Mouse (Mus musculus) hindbrain, embryonic 13.5 days (tissue): Measurements from ENCODE around the gene Agpat3. TPM values are rescaled to one million over a fixed set of nuclear protein-coding genes. Genes with fewer than 3 reads are reported as not detected.
A peak's percentile ranks its signal among the peaks of the same experiment; 100 is the strongest.

Experiments used
- ATAC-seq: fragments of 200-750 bp; cut with Nextera tagmentation; 2 replicates; pipeline ENCODE4 v1.8.0; 2017; ENCODE audit warnings: moderate TSS enrichment; ENCODE audit not compliant: low FRiP score
- H3K27ac ChIP-seq: fragments of 300-500 bp; sonication (generic); 2 replicates; pipeline ENCODE4 v1.5.1; 2015; ENCODE audit warnings: inconsistent platforms, mild to moderate bottlenecking, moderate library complexity
- H3K27me3 ChIP-seq: fragments of 300-500 bp; sonication (generic); 2 replicates; pipeline ENCODE4 v1.6.1; 2015; ENCODE audit warnings: mild to moderate bottlenecking, inconsistent platforms
- H3K36me3 ChIP-seq: fragments of 300-500 bp; sonication (generic); 2 replicates; pipeline ENCODE4 v1.6.1; 2015; ENCODE audit warnings: mild to moderate bottlenecking, inconsistent platforms
- H3K4me1 ChIP-seq: fragments of 300-500 bp; sonication (generic); replicated peaks from 2 replicates; pipeline ENCODE4 v1.6.1; 2015; ENCODE audit warnings: inconsistent platforms
- H3K4me2 ChIP-seq: fragments of 300-500 bp; sonication (generic); 2 replicates; pipeline ENCODE4 v1.6.1; 2015; ENCODE audit warnings: inconsistent platforms, mild to moderate bottlenecking, moderate library complexity
- H3K4me3 ChIP-seq: fragments of 300-500 bp; sonication (generic); 2 replicates; pipeline ENCODE4 v1.5.1; 2015; ENCODE audit warnings: mild to moderate bottlenecking, inconsistent platforms
- H3K9ac ChIP-seq: fragments of 300-500 bp; sonication (generic); 2 replicates; pipeline ENCODE4 v1.6.1; 2015; ENCODE audit warnings: mild to moderate bottlenecking, inconsistent platforms
- H3K9me3 ChIP-seq: fragments of 300-500 bp; sonication (generic); 2 replicates; pipeline ENCODE4 v1.6.1; 2016; ENCODE audit warnings: inconsistent platforms
- WGBS: fragments of 180-500 bp; shearing (Covaris S2); methylation state at CpG from one replicate; pipeline ENCODE4 v1.1.7; 2015; 5-methylcytosine and 5-hydroxymethylcytosine counted together
- polyA plus RNA-seq: library from polyadenylated mRNA; unstranded; fragments of >200 nt; fragmentation: Nextera tagmentation; extraction: Ambion mirVana; gene quantifications from 2 replicates; pipeline ENCODE4 v1.2.1, GENCODE M21; 2015

Agpat3 gene
- polyA plus RNA-seq, 1 experiment from 2014 or later: 51.2 TPM

DNA sequence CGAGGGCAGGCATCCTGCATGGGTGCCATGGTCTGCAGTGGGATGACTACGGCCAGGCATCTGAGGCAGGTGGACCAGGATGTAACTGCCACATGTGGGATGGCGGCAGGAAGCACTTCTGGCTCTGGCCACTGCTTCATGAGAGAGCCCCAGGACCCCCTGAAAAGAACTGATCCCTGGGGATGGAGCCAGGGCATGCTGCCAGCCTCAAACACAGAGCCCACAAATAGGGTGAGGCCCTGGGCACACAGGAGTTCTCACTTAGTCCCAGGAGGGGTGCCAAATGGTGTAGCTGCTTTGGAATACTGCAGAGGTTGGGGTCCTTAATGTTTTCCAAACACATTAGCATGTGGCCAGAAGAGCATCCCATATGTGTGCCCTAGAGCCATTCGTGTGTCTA lies 66.3 kb downstream of the Agpat3 start:
- H3K36me3 ChIP-seq: peaks cover 71% of the 10 kb centered on the region
- H3K4me2 ChIP-seq: no peak overlapping the region
- no peak overlapping the region for H3K27ac ChIP-seq
- no peak for ATAC-seq
- no peak overlapping the region for H3K4me3 ChIP-seq
- no peaks in the 10 kb centered on the region for H3K27me3 ChIP-seq
- no peaks in the 10 kb centered on the region for H3K9me3 ChIP-seq
- H3K4me1 ChIP-seq: no peaks in the 10 kb centered on the region
- H3K9ac ChIP-seq: no peak overlapping the region; the same call in 1 of the 2 replicates
- WGBS: 90% methylated on average over 4 of the region's 4 CpGs

DNA sequence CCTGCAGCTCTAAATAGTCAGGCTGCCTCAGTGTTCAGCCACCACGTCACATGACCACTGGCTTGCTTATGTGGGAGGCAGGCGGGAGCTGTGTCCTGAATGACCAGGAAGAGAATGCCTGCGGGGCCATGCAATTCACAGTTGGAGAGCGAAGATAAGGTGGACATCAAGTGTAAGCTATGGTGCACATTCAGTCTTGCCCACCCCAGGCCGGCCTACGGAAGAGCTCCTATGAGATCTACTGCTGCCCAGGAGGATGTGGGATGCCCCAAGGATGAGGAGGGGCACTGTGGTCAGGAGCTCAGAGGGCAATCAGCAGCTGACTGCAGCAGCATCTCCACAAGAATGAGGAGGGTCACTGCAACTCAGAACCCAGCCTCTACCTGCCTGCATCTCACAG lies 66.9 kb downstream of the Agpat3 start:
- no peaks in the 10 kb centered on the region for H3K9me3 ChIP-seq
- H3K36me3 ChIP-seq: peaks cover 76% of the 10 kb centered on the region
- no peaks in the 10 kb centered on the region for H3K27me3 ChIP-seq
- H3K4me2 ChIP-seq: no peak overlapping the region
- no peak overlapping the region for H3K27ac ChIP-seq
- H3K9ac ChIP-seq: no peak overlapping the region
- no peaks in the 10 kb centered on the region for H3K4me1 ChIP-seq
- 86% methylated on average over 6 of the region's 6 CpGs for WGBS
- no peak for ATAC-seq
- H3K4me3 ChIP-seq: no peak overlapping the region

DNA sequence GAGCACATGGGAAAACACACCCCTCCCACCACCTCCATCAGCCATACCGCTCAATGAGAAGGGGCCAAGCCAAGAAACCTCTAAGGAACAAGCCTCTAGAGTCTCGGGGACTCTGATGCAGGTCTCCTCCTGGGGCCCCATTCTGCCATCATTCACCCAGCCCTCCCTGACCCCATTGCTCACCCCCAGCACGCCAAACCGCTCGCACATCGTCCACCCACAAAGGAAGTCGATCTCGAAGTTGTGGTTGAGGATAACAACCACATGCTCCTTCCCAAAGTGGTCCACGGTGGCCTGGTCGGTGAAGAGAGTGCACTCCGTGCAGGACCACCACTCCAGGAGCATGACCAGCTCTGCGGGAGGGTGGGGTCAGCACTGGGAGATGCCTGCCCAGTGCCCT lies 67.5 kb downstream of the Agpat3 start:
- Histone ChIP-seq H3K9me3 (no peaks in the 10 kb centered on the region), H3K9ac (no peak overlapping the region), H3K27me3 (no peaks in the 10 kb centered on the region), H3K4me2 (no peak overlapping the region), H3K27ac (no peak overlapping the region), H3K4me3 (no peak overlapping the region), H3K4me1 (no peaks in the 10 kb centered on the region), H3K36me3 (peaks cover 82% of the 10 kb centered on the region)
- 92% methylated on average over 12 of the region's 12 CpGs for WGBS
- ATAC-seq: no peak

DNA sequence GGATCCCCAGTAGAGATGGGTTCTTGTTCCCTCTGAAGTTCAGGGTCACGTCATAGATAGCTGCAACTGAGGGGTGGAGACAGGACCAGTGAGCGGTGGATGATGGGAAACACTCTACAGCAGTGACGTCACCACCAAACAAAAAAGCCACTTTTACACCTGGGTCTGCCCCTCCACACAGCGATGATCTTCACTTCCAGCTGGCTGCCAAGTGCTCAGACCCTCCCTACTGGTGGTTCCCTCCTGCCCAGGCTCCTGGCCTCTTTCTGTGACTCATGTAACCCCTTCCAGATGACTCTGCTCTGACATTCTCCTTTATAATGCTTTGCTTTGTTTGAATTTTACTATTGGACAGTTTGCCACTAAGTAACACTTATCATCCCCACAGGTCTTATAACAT lies 69.9 kb downstream of the Agpat3 start:
- H3K36me3 ChIP-seq: peaks cover 94% of the 10 kb centered on the region
- ATAC-seq: no peak
- WGBS: 89% methylated on average over 4 of the region's 4 CpGs

DNA sequence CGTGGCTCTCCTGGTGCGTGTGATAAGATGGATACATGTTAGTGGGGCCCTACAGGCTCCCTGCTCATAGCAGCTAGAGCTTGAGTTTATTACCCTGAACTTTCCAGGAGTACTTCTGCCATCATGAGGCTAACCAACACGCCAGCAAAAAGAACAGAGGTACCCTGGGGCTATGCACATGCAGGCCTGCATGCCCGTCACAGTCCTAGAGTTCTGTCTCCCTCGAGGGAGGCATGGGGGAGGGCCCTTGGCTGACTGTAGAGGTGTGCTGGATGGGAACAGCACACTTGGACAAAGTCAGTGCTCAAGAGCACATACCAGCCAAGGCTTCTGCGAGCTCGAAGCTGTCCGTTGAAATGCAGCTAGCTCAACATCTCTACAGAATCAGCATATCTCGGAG lies 71.8 kb downstream of the Agpat3 start:
- H3K4me3 ChIP-seq: no peak overlapping the region
- H3K27me3 ChIP-seq: no peaks in the 10 kb centered on the region
- H3K27ac ChIP-seq: no peak overlapping the region
- H3K36me3 ChIP-seq: peaks cover 87% of the 10 kb centered on the region
- no peak for ATAC-seq
- 92% methylated on average over 9 of the region's 9 CpGs for WGBS
- no peaks in the 10 kb centered on the region for H3K9me3 ChIP-seq
- H3K4me1 ChIP-seq: no peaks in the 10 kb centered on the region
- H3K9ac ChIP-seq: no peak overlapping the region
- no peak overlapping the region for H3K4me2 ChIP-seq

More for the DNA sequence above, 69.9 kb downstream of the Agpat3 start:
- Histone ChIP-seq H3K4me3 (no peak overlapping the region), H3K27ac (no peak overlapping the region), H3K4me2 (no peak overlapping the region), H3K4me1 (no peaks in the 10 kb centered on the region), H3K9me3 (no peaks in the 10 kb centered on the region), H3K9ac (no peak overlapping the region), H3K27me3 (no peaks in the 10 kb centered on the region)

DNA sequence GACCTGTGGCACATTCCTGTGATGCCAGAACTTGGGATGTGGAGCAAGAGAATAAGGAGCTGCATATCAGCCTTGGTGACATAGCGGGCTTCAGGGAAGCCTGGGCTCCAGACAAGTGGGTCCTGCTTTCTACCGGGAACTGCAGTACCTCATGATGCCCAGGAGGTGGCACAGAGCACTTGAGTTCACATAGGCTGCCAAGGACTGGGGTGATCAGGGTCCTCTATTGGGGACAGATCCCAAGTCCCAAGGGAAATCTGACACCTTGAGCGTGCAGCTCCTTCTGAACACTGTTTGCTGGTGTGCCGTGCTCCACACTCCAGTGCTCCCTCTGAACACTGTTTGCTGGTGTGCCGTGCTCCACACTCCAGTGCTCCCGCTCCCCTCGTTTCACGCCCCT lies 73.1 kb downstream of the Agpat3 start:
- Histone ChIP-seq H3K9ac (no peak overlapping the region), H3K4me1 (no peaks in the 10 kb centered on the region), H3K4me2 (no peak overlapping the region), H3K36me3 (peaks cover 84% of the 10 kb centered on the region), H3K27ac (no peak overlapping the region), H3K27me3 (no peaks in the 10 kb centered on the region), H3K4me3 (no peak overlapping the region), H3K9me3 (no peaks in the 10 kb centered on the region)
- ATAC-seq: peak; percentile 72
- 51% methylated on average over 8 of the region's 8 CpGs for WGBS

DNA sequence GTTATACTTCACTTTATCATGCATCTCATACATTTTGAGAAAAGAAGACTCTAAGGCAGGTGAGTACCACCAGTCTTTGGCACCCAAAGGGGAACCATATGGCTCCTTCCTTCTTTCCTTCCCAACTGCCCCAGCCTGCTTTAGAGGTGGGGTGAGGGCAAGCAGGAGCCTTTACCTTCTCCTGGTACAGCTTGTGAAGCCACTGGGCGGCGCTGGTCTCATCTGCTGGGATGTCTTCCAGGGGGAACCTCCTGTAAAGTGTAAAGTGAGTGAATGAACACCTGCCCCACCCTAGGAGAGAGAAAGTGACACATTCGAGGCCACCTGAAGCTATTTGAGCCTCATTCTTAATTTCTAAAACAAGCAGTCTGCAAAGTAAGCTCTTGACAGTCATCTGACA lies 74.5 kb downstream of the Agpat3 start:
- no peak overlapping the region for H3K27ac ChIP-seq
- ATAC-seq: no peak
- H3K27me3 ChIP-seq: no peaks in the 10 kb centered on the region
- peaks cover 84% of the 10 kb centered on the region for H3K36me3 ChIP-seq
- H3K4me3 ChIP-seq: no peak overlapping the region
- H3K4me1 ChIP-seq: 0 out of 2 replicates have a peak, but pooled peaks cover 5% of the 10 kb centered on the region
- no peak overlapping the region for H3K4me2 ChIP-seq
- no peak overlapping the region for H3K9ac ChIP-seq
- no peaks in the 10 kb centered on the region for H3K9me3 ChIP-seq
- WGBS: 84% methylated on average over 3 of the region's 3 CpGs

DNA sequence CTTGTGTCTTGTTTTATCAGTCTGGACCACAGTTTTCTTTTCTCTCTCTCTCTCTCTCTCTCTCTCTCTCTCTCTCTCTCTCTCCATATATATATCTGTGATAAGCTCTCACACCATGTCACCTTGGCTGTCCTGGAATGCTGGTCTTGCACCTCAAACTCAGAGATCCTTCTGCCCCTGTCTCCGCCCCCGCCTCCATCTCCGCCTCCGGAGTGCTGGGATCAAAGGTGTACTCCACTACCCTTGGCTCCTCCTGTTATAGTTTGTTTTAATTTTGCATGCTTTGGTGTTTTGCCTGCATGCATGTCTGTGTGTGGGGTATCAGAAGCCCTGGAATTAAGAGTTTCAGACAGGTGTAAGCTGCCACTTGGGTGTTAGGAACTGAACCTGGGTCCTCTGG lies 76.0 kb downstream of the Agpat3 start:
- Histone ChIP-seq H3K4me1 (0 out of 2 replicates have a peak, but pooled peaks cover 10% of the 10 kb centered on the region), H3K9me3 (no peaks in the 10 kb centered on the region), H3K27me3 (no peaks in the 10 kb centered on the region), H3K27ac (no peak overlapping the region), H3K4me2 (no peak overlapping the region), H3K4me3 (no peak overlapping the region), H3K9ac (no peak overlapping the region), H3K36me3 (peaks cover 82% of the 10 kb centered on the region)
- no peak for ATAC-seq
- WGBS: 95% methylated on average over 4 of the region's 4 CpGs

DNA sequence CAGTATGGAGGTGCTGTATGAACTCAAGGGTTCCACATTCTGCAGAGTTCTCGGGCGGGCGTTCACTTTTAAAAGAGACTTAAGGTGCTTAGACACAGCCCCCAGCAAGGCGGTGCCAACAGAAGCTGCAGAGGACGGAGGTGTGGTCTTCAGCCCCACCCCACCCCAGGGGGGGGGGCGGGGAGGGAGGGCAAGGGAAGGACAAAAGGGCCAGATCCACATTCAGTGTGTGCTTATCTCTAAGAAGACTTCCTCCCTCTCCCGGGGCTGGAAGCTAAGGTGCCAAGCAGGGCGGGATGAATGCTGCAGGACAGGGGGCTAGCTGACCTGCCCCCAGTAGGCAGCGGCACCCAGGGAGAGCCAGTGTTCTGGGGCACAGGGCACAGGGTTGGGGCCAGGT lies 79.4 kb downstream of the Agpat3 start:
- H3K9ac ChIP-seq: no peak overlapping the region
- no peak overlapping the region for H3K4me2 ChIP-seq
- no peak overlapping the region for H3K27ac ChIP-seq
- no peak overlapping the region for H3K4me3 ChIP-seq
- peaks cover 64% of the 10 kb centered on the region for H3K36me3 ChIP-seq
- 0 out of 2 replicates have a peak, but pooled peaks cover 10% of the 10 kb centered on the region for H3K4me1 ChIP-seq
- WGBS: 37% methylated on average over 8 of the region's 9 CpGs
- no peaks in the 10 kb centered on the region for H3K27me3 ChIP-seq
- no peak for ATAC-seq
- no peaks in the 10 kb centered on the region for H3K9me3 ChIP-seq

DNA sequence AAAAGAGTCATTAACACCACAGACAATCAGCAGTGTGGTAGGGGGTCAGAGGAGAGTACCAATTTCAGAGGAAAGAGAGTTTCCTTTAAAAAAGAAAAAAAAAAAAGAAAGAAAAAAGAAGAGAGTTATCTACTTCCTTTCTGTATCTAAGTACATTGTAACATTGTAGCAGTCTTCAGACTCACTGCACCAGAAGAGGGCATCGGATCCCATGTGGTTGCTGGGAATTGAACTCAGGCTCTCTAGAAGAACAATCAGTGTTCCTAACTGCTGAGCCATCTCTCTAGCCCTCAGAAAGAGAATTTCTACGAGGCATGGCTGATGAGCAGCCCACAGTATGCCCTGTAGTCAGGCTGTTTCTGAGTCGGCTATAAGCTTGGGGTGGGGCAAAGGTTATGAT lies 86.4 kb downstream of the Agpat3 start:
- H3K27me3 ChIP-seq: no peaks in the 10 kb centered on the region
- ATAC-seq: no peak
- H3K4me1 ChIP-seq: no peaks in the 10 kb centered on the region
- H3K4me2 ChIP-seq: no peak overlapping the region
- H3K4me3 ChIP-seq: no peak overlapping the region
- H3K9me3 ChIP-seq: no peaks in the 10 kb centered on the region
- peaks cover 6% of the 10 kb centered on the region; the same call in 1 of the 2 replicates for H3K36me3 ChIP-seq
- 78% methylated on average over 3 of the region's 3 CpGs for WGBS
- no peak overlapping the region for H3K9ac ChIP-seq
- H3K27ac ChIP-seq: no peak overlapping the region

DNA sequence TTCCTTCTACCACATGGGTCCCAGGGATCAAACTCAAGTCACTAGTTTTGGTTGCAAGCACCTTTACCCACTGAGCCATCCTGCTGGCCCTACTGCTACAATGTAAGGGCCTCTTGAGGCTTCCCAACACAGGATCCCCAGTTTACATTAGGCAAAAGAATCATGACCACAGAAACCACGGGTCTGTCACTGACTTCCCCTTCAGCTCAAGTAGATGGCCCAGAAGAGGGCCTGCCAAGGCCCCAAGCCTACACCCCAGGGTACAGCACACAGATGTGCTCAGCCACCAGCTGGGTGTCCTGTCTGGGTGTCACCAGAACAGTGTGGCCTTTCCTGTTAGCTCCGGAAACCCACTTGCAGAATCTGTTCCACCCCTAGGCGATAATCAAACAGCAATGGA lies 87.6 kb downstream of the Agpat3 start:
- no peak for ATAC-seq
- no peak overlapping the region for H3K4me2 ChIP-seq
- H3K9me3 ChIP-seq: no peaks in the 10 kb centered on the region
- no peak overlapping the region for H3K9ac ChIP-seq
- 85% methylated on average over 3 of the region's 3 CpGs for WGBS
- no peak overlapping the region for H3K4me3 ChIP-seq
- no peaks in the 10 kb centered on the region for H3K27me3 ChIP-seq
- no peaks in the 10 kb centered on the region for H3K4me1 ChIP-seq
- no peak overlapping the region for H3K27ac ChIP-seq
- H3K36me3 ChIP-seq: no peaks in the 10 kb centered on the region

DNA sequence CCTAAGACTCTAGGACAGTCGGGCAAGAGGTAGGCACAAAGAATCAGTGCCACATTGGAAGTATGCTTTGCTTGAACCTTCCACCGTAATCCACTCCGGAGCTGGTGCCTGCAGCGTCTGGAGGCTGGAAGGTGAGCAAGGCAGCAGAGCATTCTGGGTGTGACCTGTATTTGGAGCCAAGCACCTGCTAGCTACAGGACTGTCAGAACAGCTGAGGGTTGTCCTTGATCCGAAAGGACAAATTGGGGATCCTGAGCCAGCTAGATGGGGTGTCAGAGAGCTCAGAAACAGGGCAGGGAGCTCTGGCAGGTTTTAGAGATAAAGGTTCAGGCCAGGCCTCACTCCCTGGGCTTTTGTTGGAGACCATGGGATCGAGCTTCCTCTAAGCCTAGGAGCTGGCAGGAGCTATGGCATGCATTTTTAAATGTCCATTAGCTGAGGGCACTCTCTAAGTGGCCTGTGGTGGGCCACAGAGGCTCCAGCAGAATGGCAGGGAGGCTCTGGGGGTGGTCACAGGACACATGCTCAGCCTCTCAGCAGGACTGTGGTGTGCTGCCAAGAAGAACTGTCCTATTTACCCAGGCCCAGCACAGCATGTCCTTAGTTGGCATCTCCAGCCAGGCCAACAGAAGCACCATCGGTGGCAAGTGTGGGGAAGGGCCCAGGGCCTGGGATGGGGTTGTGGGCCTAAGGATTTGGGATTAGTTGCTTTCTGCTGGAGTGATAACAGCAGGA lies 91.2 kb downstream of the Agpat3 start:
- Histone ChIP-seq H3K4me3 (no peak overlapping the region), H3K27me3 (no peaks in the 10 kb centered on the region), H3K36me3 (no peaks in the 10 kb centered on the region), H3K27ac (no peak overlapping the region), H3K9ac (no peak overlapping the region), H3K9me3 (no peaks in the 10 kb centered on the region), H3K4me1 (no peaks in the 10 kb centered on the region), H3K4me2 (no peak overlapping the region)
- ATAC-seq: no peak
- WGBS: 72% methylated on average over 7 of the region's 7 CpGs

DNA sequence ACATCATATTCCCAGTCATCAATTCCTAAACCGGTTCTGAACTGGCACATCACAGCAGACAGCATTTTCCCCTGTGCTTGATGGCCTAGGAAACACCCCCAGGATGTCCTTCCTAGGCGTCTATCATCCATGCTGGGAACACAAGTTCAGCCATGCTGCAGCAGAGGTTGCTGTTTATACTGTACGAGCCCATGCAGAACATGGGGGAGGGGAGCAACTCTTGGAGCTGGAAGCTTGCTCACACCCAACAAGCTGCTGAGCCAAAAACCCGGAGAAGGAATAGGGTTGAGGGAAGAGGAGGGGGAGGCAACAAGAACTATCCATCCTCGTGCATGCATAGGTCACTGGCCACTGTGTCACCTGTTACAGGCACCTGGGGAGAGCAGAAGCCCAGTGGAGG lies 92.0 kb downstream of the Agpat3 start:
- WGBS: 30% methylated on average over 5 of the region's 5 CpGs
- H3K4me1 ChIP-seq: no peaks in the 10 kb centered on the region

More for the DNA sequence above, 92.0 kb downstream of the Agpat3 start:
- no peaks in the 10 kb centered on the region for H3K27me3 ChIP-seq
- no peak overlapping the region for H3K4me2 ChIP-seq
- H3K9ac ChIP-seq: 0 out of 2 replicates have a peak overlapping the region, but pooled peaks have one; percentile 20
- no peak overlapping the region for H3K4me3 ChIP-seq
- ATAC-seq: no peak
- H3K9me3 ChIP-seq: no peaks in the 10 kb centered on the region
- no peak overlapping the region for H3K27ac ChIP-seq
- no peaks in the 10 kb centered on the region for H3K36me3 ChIP-seq
